Mouse (Mus musculus): Measurements from ENCODE around the gene Ndufv1. TPM values are rescaled to one million over a fixed set of nuclear protein-coding genes. Genes with fewer than 3 reads are reported as not detected.
"Not testable (repeated sequence)": the region's sequence is repeated elsewhere in the genome, so short reads cannot be mapped to it uniquely, and the experiment has no call there.

The Ndufv1 gene
- polyA plus RNA-seq, 1 experiment from 2014 or later = 407 TPM

DNA sequence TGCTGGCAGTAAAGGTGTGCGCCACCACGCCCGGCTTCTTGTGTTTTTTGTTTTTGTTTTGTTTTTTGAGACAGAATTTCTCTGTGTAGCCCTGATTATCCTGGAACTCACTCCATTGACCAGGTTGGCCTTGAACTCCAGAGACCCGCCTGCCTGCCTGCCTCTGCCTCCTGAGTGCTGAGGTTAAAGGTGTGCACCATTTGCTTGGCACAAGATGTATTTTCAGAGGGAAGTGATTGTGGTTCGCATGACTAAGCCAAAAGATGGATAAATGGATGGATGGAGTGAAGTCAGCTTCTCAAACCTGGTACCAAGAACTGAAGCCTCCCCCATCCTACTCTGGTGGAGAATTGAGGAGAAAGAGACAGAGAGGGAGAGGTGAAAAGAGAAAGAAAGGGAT lies 42.0 kb upstream of the Ndufv1 start:
- no peak overlapping the region for H3K9ac ChIP-seq
- ATAC-seq (ENCODE audit: extremely low read depth, insufficient number of reproducible peaks, low FRiP score, low TSS enrichment) = no peak
- H3K4me2 ChIP-seq = no peak overlapping the region
- 85% methylated on average over 5 of the region's 5 CpGs for WGBS
- H3K36me3 ChIP-seq = no peaks in the 10 kb centered on the region
- peaks cover 23% of the 10 kb centered on the region for H3K4me1 ChIP-seq
- no peak overlapping the region for H3K4me3 ChIP-seq
- H3K27me3 ChIP-seq (replicated peaks) = no peaks in the 10 kb centered on the region; the same call in 1 of the 2 replicates
- H3K27ac ChIP-seq (replicated peaks) = no peak overlapping the region
- H3K9me3 ChIP-seq = 0 out of 2 replicates have a peak, but pooled peaks cover 4% of the 10 kb centered on the region

DNA sequence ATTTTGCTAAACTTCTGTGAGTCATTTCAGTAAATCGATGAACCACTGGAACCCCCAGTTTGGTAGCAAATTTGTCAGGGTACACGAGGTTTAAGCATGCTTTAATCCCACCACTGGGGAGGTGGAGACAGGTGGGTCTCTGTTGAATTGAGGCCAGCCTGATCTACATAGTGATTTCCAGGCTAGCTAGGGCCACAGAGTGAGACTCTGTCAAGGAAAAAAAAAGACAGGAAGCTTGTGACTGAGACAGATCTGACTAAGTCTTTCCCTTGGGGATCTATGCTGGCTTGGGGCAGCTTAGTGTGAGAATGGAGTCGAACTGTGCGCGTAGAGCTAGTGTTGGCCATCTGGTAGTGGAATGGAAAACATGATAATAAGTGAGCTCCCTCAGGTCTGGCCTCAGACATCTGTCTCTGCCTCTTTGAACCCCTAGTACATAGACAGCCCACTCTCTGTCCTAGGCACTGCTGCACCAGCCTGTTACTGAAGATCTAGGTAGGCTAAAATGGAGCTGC lies 40.0 kb upstream of the Ndufv1 start:
- Histone ChIP-seq H3K27me3 (replicated peaks) (no peaks in the 10 kb centered on the region), H3K4me3 (no peak overlapping the region), H3K4me2 (no peak overlapping the region), H3K27ac (replicated peaks) (no peak overlapping the region), H3K4me1 (peaks cover 19% of the 10 kb centered on the region), H3K9ac (no peak overlapping the region), H3K36me3 (no peaks in the 10 kb centered on the region), H3K9me3 (0 out of 2 replicates have a peak, but pooled peaks cover 4% of the 10 kb centered on the region)
- WGBS = 61% methylated on average over 5 of the region's 5 CpGs
- no peak for ATAC-seq (ENCODE audit: extremely low read depth, insufficient number of reproducible peaks, low FRiP score, low TSS enrichment)

DNA sequence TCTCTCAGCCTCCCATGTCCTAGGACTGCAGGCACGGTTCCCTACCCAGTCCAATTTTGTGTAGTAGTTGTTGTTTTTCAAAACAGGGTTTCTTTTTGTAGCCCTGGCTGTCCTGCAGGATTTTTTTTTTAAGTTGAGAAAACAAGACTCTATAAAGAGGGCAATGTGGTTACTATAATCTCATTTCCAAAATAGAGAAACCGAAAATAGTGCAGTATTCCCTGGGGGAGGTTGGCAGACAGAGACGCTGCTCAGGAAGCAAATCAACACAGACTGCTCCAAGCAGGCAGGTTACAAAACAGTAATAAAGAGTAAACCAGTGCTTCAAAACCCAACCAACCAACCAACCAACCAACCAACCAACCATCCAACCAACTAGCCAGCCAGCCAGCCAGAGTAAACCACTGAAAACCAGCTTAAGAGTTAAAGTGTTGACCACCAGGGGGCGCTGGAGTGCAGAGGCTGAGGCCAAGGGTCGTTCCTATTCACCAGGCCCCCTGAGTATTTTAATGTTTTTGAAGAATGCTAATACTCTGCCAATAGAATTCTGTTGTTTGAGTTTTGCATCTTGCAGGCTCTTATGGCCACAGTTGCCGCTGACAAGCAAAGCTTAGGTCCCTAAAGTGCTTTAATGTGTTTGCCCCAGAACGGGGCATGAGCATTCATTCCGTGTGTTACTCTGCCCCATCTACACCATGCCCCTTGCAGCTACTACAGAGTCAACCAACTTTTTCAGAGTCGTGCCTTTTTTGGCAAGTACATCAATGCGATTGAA lies 39.3 kb upstream of the Ndufv1 start:
- 51% methylated on average over 10 of the region's 10 CpGs for WGBS
- Histone ChIP-seq H3K27me3 (replicated peaks) (no peaks in the 10 kb centered on the region), H3K9ac (no peak overlapping the region), H3K27ac (replicated peaks) (no peak overlapping the region), H3K36me3 (no peaks in the 10 kb centered on the region), H3K4me3 (no peak overlapping the region), H3K4me1 (peaks cover 16% of the 10 kb centered on the region), H3K9me3 (0 out of 2 replicates have a peak, but pooled peaks cover 4% of the 10 kb centered on the region), H3K4me2 (no peak overlapping the region)
- no peak for ATAC-seq (ENCODE audit: extremely low read depth, insufficient number of reproducible peaks, low FRiP score, low TSS enrichment)

DNA sequence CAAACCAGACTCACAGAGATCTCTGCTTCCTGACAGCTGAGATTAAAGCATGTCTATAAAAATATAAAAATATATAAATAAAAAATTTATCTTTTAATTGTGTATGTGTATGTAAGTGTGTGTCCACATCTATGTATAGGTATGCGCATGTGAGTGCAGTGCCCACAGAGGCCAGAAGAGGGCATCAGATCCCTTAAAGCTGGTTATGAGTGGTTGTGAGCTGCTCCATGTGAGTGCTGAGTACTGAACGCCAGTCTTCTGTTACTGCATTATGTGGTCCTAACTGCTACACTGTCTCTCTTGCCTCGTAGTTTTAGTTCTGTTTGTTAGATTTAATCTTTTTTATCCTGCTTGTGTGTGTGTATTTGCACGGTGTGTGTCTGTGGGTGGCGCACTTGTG lies 38.4 kb upstream of the Ndufv1 start:
- Histone ChIP-seq H3K4me1 (peaks cover 16% of the 10 kb centered on the region), H3K4me2 (no peak overlapping the region), H3K27ac (replicated peaks) (no peak overlapping the region), H3K9me3 (0 out of 2 replicates have a peak, but pooled peaks cover 4% of the 10 kb centered on the region), H3K4me3 (no peak overlapping the region), H3K9ac (no peak overlapping the region), H3K27me3 (replicated peaks) (no peaks in the 10 kb centered on the region), H3K36me3 (no peaks in the 10 kb centered on the region)
- 87% methylated on average over 5 of the region's 5 CpGs for WGBS
- no peak for ATAC-seq (ENCODE audit: extremely low read depth, insufficient number of reproducible peaks, low FRiP score, low TSS enrichment)

DNA sequence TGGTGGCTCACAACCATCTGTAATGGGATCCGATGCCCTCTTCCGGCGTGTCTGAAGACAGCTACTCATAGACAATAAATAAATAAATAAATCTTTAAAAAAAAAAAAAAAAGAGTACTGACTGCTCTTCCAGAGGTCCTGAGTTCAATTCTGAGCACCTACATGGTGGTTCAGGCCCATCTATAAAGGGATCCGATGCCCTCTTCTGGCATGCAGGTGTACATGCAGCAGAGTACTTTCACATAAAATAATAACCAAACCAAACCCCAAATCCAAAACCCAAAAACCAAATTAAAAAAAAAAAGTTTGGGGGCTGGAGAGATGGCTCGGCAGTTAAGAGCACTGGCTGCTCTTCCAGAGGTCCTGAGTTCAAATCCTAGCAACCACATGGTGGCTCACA lies 36.5 kb upstream of the Ndufv1 start:
- H3K4me1 ChIP-seq; H3K27ac ChIP-seq (replicated peaks); H3K27me3 ChIP-seq (replicated peaks); ATAC-seq (ENCODE audit: extremely low read depth, insufficient number of reproducible peaks, low FRiP score, low TSS enrichment); H3K9ac ChIP-seq; H3K4me3 ChIP-seq; H3K4me2 ChIP-seq; H3K36me3 ChIP-seq; H3K9me3 ChIP-seq: not testable (repeated sequence)
- 76% methylated on average over 5 of the region's 5 CpGs for WGBS

DNA sequence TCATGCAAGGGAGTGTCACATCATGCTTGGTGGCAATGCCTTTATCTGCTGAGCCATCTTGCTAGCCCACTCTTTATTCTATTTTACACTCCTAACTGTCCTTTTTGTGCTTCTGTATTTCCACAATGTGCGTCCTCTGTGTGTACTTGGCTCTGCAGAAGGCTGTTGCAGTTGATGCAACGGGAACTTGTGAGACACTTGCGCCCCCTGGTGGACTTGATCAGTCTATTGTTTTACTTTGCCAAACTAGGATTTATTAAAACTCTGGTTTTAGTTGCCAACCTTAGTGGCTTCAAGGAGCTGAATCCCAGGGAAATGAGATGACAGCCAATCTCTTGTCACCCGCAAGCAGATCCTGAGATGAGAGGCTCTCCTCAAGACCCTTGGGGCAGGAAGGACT lies 35.3 kb upstream of the Ndufv1 start:
- H3K4me3 ChIP-seq = no peak overlapping the region
- no peak overlapping the region for H3K9ac ChIP-seq
- 0 out of 2 replicates have a peak, but pooled peaks cover 4% of the 10 kb centered on the region for H3K9me3 ChIP-seq
- H3K27ac ChIP-seq (replicated peaks) = no peak overlapping the region
- no peaks in the 10 kb centered on the region for H3K36me3 ChIP-seq
- no peaks in the 10 kb centered on the region for H3K27me3 ChIP-seq (replicated peaks)
- H3K4me1 ChIP-seq = peaks cover 10% of the 10 kb centered on the region
- 21% methylated on average over 4 of the region's 4 CpGs for WGBS
- ATAC-seq (ENCODE audit: extremely low read depth, insufficient number of reproducible peaks, low FRiP score, low TSS enrichment) = no peak
- no peak overlapping the region for H3K4me2 ChIP-seq

DNA sequence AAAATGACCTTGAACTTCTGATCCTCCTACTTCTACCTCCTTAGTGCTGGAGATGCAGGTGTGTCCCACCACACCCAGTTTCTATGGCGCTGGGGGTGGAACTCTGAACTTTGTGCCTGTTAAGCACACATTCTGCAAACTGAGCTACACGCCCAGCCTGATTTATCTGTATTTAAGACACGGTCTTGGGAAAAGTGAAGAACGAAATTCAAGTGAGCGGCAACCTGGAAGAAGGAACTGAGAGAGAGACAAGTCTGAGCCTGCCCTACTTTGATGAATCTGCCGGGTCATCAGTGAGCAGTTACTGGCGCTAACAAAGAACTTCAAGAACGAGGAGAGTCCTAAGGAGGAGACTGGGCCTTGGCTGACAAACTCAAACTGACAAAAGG lies 34.3 kb upstream of the Ndufv1 start:
- Histone ChIP-seq H3K4me2 (no peak overlapping the region; the same call in 1 of the 2 replicates), H3K4me3 (no peak overlapping the region)
- no peak for ATAC-seq (ENCODE audit: extremely low read depth, insufficient number of reproducible peaks, low FRiP score, low TSS enrichment)

DNA sequence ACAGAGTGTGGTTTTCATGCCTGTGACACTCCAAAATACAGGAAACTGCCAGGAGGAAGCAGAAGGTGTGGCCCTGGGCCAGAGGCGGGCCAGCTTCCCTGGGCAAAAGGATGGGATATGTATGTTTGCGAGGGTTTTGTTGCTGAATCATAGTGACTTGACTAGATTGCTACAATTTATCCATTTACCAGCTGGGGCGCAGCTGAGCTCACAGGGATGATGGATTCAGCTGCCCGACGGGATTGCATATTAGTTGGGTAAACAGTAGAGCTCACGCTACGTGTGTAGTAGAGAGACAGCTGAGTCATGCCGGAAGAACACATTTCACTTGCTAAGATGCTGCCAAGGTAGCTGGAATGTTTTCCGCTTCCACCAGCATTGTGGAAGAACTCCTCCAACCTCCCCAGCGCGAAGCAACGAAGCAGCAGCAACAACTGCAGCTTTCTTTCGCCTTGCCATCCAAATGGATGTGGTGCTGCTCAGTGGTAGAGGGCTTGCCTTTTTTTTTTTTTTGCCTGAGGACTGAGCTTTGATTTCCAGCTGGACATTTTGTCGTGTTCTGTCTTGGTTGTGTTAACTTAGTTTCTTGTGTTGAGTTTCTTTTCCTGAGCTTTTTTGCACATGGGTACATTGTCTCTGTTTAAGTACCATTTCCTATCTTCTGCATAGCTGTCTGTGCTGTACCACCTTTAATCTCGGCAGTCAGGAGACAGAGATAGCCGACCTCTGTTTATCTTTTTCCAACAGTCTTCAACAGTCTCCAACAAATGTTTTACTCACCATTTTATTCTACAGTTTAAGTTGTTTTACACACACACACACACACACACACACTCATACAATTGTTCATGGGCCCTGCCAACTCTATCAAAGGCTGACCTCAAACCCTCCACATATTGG lies 33.6 kb upstream of the Ndufv1 start, which contains the start of gene Gstp2:
Gene Gstp2 (minus strand): TSS at position 58 of the 900 bp plus-strand sequence.
- Histone ChIP-seq H3K36me3 (no peaks in the 10 kb centered on the region), H3K4me2 (peak within 1 kb of the TSS; percentile 53), H3K27ac (replicated peaks) (peak within 1 kb of the TSS; percentile 63; the same call in 1 of the 2 replicates), H3K4me1 (peaks cover 10% of the 10 kb centered on the region), H3K27me3 (replicated peaks) (no peaks in the 10 kb centered on the region), H3K9ac (0 out of 2 replicates have a peak within 1 kb of the TSS, but pooled peaks have one; percentile 10), H3K9me3 (0 out of 2 replicates have a peak, but pooled peaks cover 4% of the 10 kb centered on the region), H3K4me3 (peak within 1 kb of the TSS; percentile 13; the same call in 1 of the 2 replicates)
- 41% methylated on average over 16 of the region's 16 CpGs for WGBS
- ATAC-seq (ENCODE audit: extremely low read depth, insufficient number of reproducible peaks, low FRiP score, low TSS enrichment) = peak; percentile 72

More for the DNA sequence above, 34.3 kb upstream of the Ndufv1 start:
- H3K9ac ChIP-seq = 0 out of 2 replicates have a peak overlapping the region, but pooled peaks have one; percentile 10
- H3K4me1 ChIP-seq = peaks cover 10% of the 10 kb centered on the region
- no peaks in the 10 kb centered on the region for H3K36me3 ChIP-seq
- H3K27me3 ChIP-seq (replicated peaks) = no peaks in the 10 kb centered on the region
- peak overlapping the region; percentile 13; the same call in 1 of the 2 replicates for H3K27ac ChIP-seq (replicated peaks)
- 0 out of 2 replicates have a peak, but pooled peaks cover 4% of the 10 kb centered on the region for H3K9me3 ChIP-seq
- 76% methylated on average over 8 of the region's 8 CpGs for WGBS

DNA sequence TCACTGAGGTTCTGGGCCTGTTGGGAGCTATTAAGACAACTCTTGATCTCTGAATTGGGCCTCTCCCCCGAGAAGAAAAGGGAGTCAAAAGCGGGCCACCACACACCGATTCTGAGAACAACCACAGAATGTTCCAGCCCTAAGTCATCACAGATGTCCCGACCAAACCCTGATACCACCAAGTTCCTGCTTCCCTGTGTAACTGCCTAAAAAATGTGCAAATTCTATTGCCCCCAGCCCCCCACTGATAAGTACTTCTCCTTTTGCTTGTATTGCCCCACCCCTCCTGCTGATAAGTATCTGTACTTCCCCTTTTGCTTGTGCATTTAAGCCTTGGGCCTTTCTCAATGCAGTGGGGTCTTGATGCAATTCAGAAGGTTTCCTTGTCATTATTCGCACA lies 31.5 kb upstream of the Ndufv1 start:
- 85% methylated on average over 5 of the region's 5 CpGs for WGBS
- ATAC-seq (ENCODE audit: extremely low read depth, insufficient number of reproducible peaks, low FRiP score, low TSS enrichment) = not testable (repeated sequence)

DNA sequence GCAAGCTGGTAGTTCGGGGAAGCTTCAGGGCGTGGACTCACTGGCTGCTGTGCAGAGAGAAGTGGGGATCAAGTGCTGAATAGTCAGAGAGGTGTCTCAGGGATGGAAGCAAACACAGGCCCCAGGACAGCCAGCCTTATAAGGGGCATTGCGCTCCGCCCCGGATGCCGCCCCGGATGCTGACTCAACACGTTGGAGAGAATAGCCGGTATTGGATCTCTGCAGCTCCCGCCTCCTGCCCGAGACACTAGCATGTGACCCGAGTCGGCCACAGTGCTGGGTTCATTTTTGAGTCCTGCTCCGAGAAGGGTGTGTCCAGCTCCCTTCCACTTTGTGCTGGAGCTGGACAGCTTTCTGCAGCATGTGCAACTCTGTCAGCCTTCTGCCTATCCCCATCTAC lies 29.5 kb upstream of the Ndufv1 start:
- 60% methylated on average over 14 of the region's 14 CpGs for WGBS
- no peak overlapping the region for H3K4me3 ChIP-seq
- no peaks in the 10 kb centered on the region for H3K9me3 ChIP-seq
- no peak overlapping the region for H3K27ac ChIP-seq (replicated peaks)
- H3K27me3 ChIP-seq (replicated peaks) = no peaks in the 10 kb centered on the region
- no peak for ATAC-seq (ENCODE audit: extremely low read depth, insufficient number of reproducible peaks, low FRiP score, low TSS enrichment)
- no peak overlapping the region; the same call in 1 of the 2 replicates for H3K4me2 ChIP-seq
- no peak overlapping the region for H3K9ac ChIP-seq
- peaks cover 17% of the 10 kb centered on the region for H3K4me1 ChIP-seq
- no peaks in the 10 kb centered on the region for H3K36me3 ChIP-seq

More for the DNA sequence above, 31.5 kb upstream of the Ndufv1 start:
- H3K9ac ChIP-seq; H3K4me1 ChIP-seq; H3K36me3 ChIP-seq; H3K27ac ChIP-seq (replicated peaks); H3K27me3 ChIP-seq (replicated peaks); H3K4me3 ChIP-seq; H3K4me2 ChIP-seq; H3K9me3 ChIP-seq: not testable (repeated sequence)

DNA sequence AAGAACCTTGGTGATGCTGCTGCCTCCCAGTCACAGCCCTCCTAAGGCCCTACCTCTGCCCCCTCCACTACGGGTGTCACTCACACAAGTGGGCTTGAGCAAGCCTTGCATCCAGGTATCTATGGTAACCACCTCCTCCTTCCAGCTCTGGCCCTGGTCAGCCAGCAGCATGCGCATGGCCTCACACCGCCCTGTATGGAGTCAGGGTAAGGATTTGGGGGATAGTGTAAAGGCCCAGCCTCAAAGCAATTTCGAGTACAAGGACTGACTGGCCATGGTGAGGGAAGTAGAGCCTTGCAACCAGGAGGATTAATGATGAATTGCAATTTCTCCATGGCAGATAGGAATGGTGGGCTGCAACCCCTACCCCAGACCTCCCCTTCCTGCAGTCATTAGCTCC lies 28.9 kb upstream of the Ndufv1 start:
- not testable (repeated sequence) for H3K9ac ChIP-seq; H3K27me3 ChIP-seq (replicated peaks); H3K36me3 ChIP-seq; H3K27ac ChIP-seq (replicated peaks); ATAC-seq (ENCODE audit: extremely low read depth, insufficient number of reproducible peaks, low FRiP score, low TSS enrichment); H3K9me3 ChIP-seq; H3K4me2 ChIP-seq; H3K4me3 ChIP-seq
- WGBS = 82% methylated on average over 3 of the region's 4 CpGs
- H3K4me1 ChIP-seq = peaks cover 16% of the 10 kb centered on the region

Measured in heart, embryonic 13.5 days (tissue).